Mouse (Mus musculus) layer of hippocampus, adult 6 months (tissue): ENCODE results near the gene Kdm6a. TPM values are rescaled to one million over a fixed set of nuclear protein-coding genes. Genes with fewer than 3 reads are reported as not detected.

ENCODE experiments used
- long read RNA-seq, 2 experiments: library from polyadenylated mRNA; unstranded; transcript quantifications; one replicate each; pipeline ENCODE4 v2.0.0; 2019 to 2020
- polyA plus RNA-seq: library from polyadenylated mRNA; unstranded; fragments of <200 nt; fragmentation: Nextera tagmentation; gene quantifications from 2 replicates; pipeline ENCODE4 v1.2.3, GENCODE M21; 2021

Kdm6a gene
- 11.6 and 13.4 TPM in 2 replicates for polyA plus RNA-seq
- long read RNA-seq, experiment 1, partial matches to known transcripts, result 8 of 11 reads
- long read RNA-seq, experiment 1, other reads (novel, unspliced or antisense), result 3 of 11 reads
- long read RNA-seq, experiment 2, full-length matches to known transcripts, result 11 of 43 reads
- long read RNA-seq, experiment 2, partial matches to known transcripts, result 11 of 43 reads
- long read RNA-seq, experiment 2, other reads (novel, unspliced or antisense), result 21 of 43 reads

GRCm38 (mm10) chrX:18162192-18162857, at the start of gene Kdm6a:
Gene Kdm6a, plus strand, starts transcription at chrX:18162575.

DNA sequence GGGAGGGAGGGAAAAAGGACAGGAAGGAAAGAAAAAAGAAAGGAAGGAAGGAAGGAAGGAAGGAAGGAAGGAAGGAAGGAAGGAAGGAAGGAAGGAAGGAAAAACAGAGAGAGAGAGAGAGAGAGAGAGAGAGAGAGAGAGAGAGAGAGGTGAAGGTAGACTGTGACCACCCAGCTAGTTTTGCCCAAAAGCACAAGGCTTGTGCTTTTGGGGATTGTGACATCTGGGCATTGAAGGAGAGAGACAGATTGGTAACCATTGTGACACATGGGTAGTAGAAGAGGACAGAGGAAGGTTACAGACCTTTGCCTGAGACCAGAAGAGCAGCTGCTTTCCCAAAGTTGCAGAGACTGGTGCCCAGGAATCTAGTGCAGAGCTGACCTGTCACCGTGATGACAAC, 16.8 kb upstream of the Kdm6a start, which contains the start of gene Dusp21:
TSS of gene Dusp21 (plus strand) at position 301 of the 400 bp plus-strand sequence.

Other genes with a start within 250 kb of the Kdm6a start
- not detected in 2 replicates for gene Dusp21, start 16.7 kb upstream of the Kdm6a start, polyA plus RNA-seq